Mouse (Mus musculus) c-Kit-positive CD71-positive TER-119-negative erythroid progenitor cells, embryonic 14.5 days (primary cell): ENCODE results near the gene Zfp580.

Source experiments
- DNase-seq: peaks from one replicate; pipeline ENCODE4 v3.0.0-alpha.2; 2013; ENCODE audit warnings: low read depth

Zfp580 gene

DNA sequence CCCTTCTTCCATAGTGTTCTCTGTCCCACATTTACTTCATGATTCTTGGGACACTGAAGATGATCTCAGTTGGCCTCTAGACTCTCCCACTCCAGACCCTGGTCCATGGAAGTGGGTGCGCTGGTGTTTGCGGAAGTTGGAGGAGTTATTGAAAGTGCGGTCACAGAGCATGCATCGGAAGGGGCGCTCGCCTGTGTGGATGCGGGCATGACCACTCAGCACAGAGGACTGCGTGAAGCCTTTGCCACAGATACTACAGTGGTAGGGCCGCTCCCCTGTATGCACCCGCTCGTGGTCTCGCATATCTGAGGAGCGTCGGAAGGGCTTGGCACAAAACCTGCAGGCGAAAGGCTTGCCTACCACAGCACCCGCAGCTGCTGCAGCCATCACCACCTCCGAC, 15.7 kb upstream of the Zfp580 start:
- DNase-seq: no peak

DNA sequence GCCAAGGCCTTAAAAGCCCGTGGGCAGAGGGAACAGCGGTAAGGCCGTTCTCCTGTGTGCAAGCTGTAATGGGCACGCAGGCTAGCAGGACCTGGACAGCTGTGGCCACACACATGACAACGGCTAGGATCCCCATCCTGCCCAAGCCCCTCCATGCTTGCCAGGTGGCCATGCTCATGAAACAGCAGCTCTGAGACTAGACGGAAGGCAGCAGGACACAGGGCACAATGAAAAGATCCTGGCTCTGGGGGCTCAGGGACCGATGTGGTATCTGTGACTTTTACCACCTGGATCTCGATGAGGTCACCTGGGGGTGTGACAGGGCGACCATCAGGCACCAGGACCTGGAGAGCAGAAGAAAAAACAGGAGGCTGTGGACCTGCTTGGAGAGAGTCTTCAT, 15.2 kb upstream of the Zfp580 start:
- no peak for DNase-seq

DNA sequence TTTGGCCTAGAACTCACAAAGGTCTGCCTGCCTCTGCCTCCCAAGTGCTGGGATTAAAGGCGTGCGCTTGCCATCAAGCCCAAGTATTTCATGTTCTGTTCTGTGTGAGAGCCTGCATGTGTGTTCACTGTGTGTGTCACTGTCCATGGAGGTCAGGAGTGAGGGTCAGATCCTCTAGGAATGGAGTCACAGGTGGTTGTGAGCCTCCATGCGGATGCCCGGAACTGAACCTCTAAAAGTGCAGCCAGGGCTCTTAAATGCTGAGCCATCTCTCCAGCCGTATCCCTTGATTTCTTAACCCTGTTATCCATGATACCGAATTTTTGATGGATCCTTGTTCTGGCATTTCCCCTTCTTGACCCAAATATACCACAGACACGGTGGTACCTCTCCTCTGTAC, 14.3 kb upstream of the Zfp580 start:
- no peak for DNase-seq

DNA sequence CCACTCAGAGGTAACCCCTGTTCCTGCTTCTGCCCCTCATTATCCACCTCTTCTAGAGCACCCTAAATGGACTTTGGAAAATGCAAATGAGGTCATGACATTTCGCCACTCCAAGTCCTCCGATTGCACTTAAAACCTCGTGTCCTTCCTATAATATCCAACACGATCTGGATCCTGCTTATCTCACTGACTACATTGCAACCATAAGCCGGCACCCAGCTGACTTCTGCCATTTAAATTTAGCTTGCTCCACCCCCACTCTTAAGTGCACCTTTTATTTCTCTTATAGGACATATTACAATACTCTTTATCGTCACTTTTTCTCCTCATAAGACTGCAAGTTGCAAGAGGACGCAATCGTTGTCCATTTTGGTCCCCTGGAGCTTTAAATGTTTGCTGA, 13.9 kb upstream of the Zfp580 start:
- DNase-seq: no peak

DNA sequence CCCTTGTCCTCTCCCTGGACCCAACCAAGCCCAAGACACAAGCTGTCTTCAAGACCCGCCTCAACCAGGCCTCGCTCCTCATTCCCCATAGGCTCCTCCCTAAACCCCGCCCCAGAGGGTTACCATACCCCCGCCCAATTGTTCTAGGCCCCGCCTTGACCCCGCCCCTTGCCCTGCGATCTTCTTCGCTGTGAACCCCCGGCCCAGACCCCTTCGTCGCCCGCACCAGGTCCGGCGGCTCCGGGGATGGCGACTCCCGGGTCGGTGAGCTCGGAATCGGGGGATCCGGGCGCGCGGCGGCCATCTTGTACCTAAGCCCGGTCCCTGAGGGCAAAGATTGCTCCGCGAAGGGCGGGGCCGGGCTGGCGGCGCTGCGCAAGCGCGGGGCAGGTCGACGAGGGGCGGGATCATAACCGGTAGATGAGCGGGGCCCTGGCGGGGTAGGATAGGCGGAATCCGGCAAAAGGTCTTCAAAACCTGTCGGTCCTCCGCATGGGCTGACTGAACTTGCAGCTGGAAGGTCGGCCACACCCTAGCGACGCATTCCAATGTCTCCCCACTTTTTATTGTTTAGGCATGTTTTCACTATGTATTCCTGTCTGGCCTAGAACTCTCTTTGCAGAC, 13.1 kb upstream of the Zfp580 start, which contains the start of gene Zfp784:
Gene Zfp784, minus strand, starts transcription at position 338 of the 624 bp plus-strand sequence.
- DNase-seq: peak; percentile 84

DNA sequence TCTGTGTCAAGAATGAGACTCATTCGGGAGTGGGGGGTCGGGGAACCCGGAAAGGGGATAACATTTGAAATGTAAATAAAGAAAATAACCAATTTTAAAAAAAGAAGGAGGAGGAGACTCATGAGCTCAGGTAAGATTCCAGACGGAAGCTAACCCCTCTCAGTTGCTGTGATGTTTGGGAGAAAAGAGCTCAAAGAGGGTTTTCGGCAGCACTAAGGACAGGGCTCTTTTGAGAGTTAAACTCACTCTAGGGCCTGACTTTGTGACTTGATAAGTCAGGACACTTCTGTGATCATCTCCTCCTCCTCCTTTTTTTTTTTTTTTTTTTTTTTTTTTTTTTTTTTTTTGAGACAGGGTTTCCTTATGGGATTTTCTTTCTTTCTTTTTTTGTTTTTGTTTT, 12.4 kb upstream of the Zfp580 start:
- no peak for DNase-seq

DNA sequence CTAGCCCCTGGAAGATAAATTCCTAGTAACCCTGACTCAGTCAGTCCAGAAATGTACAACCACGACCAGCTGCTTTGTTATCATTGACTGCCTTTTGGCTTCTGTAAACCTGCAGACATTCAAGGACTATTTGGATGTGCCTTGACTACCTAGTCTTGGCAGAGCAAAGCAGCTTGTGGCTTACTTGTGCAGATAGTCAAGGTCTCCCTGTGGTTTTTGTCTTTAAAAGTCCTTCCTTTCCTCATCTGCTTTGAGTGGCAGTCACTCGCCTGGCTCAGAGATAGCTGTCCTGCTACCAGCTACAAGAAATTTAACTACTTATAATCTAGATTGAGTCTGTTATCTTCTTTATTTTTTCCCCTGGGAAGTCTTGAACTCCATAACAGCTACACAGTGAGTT, 6.4 kb upstream of the Zfp580 start:
- no peak for DNase-seq

DNA sequence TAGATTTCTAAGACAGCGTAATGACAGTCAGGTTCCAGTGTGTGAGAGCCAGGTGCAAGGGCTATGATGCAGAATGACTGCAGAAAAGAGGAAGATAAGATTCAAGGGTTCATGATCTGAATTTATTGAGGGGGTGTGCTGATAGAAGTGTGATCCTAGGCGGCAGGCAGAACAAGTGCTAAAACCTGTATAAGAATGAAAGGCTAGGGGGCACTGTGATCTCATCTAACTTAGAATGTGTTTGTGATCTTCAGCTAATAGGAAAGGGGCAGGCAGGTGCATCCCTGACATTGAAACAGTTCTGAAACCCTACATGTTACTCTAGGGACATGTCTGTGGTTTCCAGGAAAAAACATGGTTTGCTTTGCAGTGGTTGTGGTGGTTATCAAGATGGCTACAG, 5.2 kb upstream of the Zfp580 start:
- no peak for DNase-seq

DNA sequence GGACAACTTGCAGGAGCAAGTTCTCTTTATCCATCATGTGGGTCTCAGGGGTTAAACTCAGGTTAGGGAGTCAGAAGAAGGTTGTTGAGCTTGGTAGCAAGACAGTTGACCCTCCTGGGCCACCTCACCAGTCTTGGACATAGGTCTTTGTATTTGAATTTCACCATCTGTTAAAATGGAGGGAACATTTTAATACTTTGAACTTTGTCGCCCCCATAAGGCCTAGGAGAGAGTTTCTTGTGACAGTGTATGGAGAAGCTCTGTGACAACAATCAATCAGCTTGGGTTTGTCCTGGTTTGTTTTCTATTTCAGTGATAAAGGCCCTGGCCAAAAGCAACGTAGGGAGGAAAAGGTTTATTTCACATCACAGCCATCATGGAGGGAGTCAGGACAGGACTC, 4.0 kb upstream of the Zfp580 start:
- no peak for DNase-seq

DNA sequence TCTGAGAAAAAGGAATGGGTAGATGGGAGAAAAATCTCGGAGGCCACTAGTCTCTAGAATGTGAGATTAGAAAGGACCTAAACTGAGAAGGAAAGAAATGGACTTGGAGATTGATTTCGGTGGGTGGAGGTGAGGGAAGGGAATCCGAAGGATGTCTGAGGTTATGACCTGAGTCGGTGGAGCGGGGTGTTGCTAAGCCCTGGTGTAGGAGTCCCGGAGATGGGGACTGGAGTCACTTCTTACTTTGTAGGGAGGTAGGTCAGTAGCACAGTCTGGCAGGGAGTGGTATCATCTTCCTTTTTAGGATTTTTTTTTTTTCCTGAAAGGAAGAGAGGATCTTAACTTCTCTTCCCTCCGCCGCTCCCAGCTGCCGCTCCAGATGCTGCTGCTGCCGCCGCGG, 1.1 kb downstream of the Zfp580 start:
- no peak for DNase-seq

DNA sequence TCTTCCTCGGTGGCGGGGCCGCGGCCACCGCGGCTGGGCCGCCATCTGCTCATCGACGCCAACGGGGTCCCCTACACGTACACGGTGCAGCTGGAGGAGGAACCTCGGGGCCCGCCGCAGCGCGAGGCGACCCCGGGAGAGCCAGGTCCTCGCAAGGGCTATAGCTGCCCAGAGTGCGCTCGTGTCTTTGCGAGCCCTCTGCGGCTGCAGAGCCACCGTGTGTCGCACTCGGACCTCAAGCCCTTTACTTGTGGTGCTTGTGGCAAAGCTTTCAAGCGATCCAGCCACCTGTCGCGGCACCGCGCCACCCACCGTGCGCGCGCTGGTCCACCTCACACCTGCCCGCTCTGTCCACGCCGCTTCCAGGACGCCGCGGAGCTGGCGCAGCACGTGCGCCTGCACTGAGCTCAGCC, 1.6 kb downstream of the Zfp580 start:
- no peak for DNase-seq

DNA sequence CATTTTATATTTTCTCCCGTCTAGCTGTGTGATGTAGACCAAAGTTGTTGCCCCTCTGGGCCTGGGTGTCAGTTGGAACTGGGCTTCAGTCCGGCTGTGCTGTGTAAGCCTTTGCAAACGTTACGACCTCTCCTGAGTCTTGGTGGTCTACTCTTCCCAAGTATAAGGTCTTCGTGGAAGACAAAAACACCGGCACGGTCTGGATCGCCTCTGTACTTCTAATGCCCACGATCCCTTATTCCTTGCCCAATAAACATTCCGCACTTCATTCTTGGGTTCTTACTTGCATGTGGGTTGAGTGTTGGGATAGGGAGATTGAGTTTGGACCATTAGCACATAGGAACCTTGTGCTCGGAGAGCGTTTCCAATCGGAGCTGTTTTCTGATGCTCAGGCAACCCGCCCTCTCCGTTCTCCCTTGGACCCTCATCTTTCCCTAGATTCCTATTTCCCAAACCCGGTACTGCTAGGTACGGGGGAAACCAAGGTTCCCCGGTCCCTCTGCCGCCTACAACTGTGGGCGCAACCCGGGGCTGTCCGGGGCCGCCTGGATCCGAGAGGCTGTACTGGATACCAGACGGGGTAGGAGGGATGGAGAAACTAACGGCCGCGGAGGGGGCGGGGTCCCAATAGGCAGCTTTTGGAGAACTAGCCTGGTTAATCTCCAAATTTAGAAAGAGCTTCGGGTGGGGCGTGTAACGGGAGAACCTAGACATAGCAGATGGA, 2.3 kb downstream of the Zfp580 start:
- DNase-seq: no peak

DNA sequence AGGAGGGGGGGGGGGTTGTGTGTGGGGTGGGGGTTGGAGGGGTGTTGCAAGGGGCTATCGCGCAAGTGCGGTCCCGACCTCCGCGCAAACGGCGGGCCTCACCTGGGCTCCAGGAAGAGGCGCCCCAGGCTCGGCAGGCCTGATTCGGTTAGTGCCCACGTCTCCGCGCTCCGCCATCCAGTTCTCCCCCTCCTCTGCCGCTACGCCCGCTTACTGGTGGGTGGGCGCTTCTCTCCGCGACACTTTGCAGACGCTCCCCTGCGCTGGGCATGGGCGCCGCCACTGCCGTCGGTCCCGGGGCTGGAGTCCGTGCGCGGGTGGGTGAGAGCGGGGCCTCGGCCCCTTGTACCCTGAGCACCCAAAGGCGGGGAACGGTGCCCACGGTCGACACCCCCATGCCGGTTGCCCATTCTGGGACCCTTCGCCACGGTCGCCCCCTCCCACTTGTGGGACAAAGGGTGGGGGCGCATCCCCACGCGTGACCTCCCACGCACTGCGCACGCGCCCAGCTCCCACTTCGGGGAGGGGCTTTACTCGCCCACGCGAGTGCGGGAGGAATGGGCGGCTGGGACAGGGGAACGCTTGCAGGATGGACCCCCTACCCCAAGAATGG, 5.4 kb downstream of the Zfp580 start:
- DNase-seq: no peak

DNA sequence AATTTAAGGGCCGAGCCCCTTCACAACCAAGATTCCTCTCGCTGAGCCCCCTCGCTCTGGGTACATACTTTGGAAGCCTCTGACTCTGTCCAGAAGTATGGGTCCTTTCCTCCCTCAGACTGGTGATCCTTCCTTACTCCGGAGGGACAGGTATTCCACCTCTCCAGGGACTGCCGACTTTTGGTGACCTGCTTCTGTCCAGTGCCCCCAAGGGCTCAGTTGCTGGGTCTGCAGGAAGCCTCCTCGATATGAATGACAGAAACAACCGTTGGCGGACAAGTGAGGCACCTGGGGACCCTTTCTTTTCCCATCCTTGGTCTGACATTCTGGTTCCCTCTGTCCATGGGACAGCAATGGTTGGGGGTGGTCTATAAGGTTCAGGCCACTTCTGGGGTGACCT, 6.0 kb downstream of the Zfp580 start:
- DNase-seq: no peak

DNA sequence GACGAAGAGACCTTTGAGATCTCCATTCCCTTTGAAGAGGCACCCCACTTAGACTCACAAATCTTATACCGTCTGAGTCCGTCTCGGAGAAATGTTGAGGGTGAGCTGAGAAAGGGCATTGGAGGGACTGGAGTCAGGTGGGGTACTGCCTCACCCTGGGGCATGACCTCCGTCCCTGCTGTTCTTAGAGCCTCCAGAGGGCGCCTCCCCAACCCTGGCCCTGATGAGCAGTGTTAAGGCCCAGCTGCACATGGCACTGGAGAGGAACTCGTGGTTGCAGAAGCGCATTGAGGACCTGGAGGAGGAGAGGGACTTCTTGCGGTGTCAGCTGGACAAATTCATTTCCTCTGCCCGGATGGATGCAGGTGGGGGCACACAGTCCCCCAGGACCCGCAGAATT, 6.5 kb downstream of the Zfp580 start:
- DNase-seq: no peak

DNA sequence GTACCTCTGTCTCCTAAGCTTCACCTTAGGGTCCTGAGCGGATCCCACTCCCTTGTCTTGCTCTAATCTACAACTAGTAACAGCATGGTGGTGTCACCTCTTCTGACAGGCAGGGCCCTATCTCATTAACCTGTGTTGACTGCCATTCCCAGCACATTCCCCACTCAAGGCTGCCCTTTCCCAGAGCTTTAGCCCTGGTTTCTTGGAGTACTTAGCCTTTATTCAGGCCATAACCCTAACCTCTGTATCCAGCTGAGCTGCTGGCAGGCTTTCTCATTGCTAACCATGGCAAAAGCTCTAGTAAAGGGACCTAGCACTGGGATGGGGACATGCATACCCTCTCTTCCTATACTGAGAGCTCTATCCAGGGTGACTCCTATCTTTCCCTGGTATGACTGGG, 7.3 kb downstream of the Zfp580 start:
- no peak for DNase-seq

DNA sequence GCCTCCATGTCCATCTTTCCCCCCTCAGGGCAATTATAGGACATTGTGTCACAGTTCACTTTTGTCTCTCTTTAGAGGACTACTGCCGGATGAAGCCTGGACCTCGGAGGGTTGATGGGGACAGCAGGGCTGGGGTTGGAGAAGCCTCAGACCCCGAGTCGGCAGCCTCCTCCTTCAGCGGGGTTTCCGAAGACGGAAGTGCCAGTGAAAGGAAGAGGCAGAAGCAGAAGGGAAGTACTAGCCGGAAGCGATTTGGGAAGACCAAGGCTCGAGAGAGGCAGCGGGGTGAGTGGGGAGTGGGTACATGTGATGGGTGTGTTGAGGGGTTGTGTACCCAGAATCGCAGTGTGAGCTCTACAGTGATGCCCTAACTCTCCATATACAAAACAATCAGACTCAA, 8.1 kb downstream of the Zfp580 start:
- DNase-seq: no peak

DNA sequence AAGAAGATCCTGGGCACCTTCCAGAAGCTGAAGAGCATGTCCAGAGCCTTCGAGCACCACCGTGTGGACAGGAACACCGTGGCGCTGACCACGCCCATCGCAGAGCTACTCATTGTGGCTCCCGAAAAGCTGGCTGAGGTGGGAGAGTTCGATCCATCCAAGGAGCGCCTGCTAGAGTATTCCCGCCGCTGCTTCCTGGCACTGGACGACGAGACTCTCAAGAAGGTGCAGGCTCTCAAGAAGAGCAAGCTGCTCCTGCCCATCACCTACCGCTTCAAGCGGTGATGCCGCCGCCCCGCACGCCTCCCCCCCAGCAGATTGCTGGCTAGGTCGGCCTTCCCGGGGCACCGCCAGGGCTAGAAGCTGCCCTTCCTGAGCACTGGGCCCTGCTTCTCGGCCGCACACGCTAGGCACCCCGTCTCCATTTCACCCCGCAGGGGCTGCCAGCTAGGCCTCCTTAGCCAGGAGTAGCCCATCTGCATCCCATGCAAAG, 8.9 kb downstream of the Zfp580 start:
- peak; percentile 67 for DNase-seq

DNA sequence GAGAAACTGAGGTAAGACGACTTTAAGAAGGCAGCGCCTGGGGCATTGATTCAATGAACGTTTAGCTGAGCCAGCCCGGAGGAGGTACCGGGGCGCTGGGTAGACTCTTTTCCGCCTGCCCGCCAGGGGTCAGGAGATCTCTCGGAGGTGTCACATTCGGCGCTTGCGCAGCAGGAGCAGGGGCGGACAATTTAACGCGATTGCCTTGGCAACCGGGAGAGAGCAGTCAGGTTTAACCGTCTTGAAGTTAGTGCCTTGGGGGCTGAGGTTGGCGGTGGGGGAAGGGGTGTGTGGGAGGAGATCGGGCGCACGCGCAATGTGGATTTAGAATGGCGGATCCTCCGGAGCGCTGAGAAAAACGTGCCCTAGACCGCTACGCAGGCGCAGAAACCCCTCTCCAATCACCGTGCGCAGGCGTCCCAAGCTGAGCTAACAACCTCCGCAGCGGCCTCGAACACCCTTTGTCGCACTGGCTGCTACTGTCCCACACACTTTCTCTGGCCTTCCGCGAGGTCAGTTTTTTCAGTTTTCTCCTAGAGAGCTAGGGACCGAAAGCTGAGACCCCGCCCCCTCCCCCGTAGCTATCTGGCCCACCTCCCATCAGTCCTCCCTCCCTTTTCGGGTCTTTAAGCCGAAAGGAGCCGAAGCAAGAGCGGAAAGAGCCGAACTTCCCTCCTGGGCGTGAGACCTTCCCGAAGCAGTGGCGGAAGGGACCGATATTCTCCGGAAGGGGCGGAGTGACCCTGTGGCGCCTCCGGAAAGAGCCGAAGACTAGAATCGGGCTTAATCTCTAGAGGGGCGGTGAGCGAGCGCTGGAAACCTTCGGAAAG, 9.8 kb downstream of the Zfp580 start:
- DNase-seq: peak; percentile 98

DNA sequence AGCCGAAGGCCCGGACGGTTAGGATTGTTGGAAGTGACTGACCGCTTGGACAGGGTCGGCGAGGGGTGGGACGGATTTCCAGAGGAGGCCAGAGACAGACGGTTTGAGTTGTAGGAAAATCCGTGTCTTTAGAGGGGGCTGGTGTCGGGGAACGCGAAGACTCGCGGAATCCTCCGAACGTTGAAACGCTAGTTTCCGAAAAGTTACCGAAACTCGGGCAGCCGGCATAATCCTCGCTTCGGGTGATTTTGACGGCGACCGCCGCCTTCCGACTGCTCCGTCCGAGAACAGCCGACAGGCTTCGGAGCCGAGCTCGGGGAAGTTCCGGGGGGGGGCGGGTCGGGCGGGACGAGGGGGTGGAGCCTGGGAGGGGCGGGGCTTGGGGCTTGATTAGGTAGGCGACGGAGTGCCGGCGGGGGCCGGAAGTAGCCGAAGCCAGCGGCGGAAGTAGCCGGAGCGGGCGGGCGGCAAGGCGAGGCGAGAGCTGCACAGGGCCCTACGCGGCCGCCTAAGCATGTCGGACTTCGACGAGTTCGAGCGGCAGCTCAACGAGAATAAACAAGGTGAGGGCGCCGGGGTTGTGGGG, 10.5 kb downstream of the Zfp580 start, which contains the start of gene U2af2:
Gene U2af2, plus strand, starts transcription at position 370 of the 586 bp plus-strand sequence.
- DNase-seq: peak; percentile 67

DNA sequence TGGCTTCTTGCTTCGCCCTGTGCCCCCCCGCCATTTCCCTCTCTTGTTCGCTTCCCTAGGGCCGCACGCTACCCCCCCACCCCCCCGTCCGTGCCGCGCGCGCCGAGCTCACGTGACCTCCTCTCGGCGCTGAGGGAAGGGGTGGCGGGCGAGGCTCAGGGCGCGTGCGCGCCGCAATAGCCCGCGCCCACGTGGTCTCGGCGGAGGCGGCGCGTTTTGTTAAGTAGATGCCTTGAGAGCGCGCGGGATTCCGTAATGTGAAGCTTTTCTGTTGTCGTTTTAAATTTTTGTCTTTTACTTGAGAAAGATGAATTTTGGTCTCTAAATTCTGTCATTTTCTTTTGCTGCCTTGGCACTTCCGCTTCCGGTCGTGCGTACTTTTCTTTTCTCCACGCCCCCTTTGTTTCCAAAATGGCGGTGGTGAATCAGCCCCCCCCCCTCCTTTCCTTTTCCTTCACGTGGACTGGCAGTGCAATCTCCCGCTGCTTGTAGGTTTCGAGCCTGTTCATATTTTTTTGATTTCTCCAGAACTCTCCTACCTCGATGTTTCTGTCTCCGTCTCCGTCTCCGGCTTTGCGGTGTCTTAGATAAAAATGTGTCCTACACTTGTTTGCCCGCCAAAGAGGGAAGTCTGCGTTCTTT, 11.1 kb downstream of the Zfp580 start:
- peak; percentile 72 for DNase-seq
